Mouse (Mus musculus): Measurements from ENCODE around the gene Krt24.

GRCm38 (mm10) chr11:99284833-99285312, at the start of gene Krt24:
- TF ChIP-seq CTCF (conservative IDR thresholded peaks at IDR 0.05; ENCODE audit: low read length) (no peak), POU5F1 (IDR thresholded peaks at IDR 0.05; ENCODE audit: borderline replicate concordance, low read length) (no peak), NANOG (IDR thresholded peaks at IDR 0.05; ENCODE audit: borderline replicate concordance, low read length) (no peak)
